Mouse (Mus musculus): ENCODE measurements around the gene Gpr107. TPM values are rescaled to one million over a fixed set of nuclear protein-coding genes. Genes with fewer than 3 reads are reported as not detected.

Gpr107 gene
- polyA plus RNA-seq, 1 experiment from 2014 or later = 48.3 TPM

- Histone ChIP-seq H3K4me2 (replicated peaks; ENCODE audit: low read depth) (no peak overlapping the region), H3K9me3 (ENCODE audit: control insufficient read depth) (no peaks in the 10 kb centered on the region), H3K4me1 (replicated peaks; ENCODE audit: control insufficient read depth, insufficient read depth, low read length) (no peaks in the 10 kb centered on the region), H3K9ac (ENCODE audit: low read depth, low read length) (no peak overlapping the region), H3K27ac (ENCODE audit: low read depth, low read length) (no peak overlapping the region), H3K27me3 (replicated peaks; ENCODE audit: control insufficient read depth, insufficient read depth, low read length) (no peaks in the 10 kb centered on the region), H3K36me3 (ENCODE audit: control insufficient read depth, insufficient read depth) (peaks cover 56% of the 10 kb centered on the region), H3K4me3 (ENCODE audit: low read depth, low read length) (no peak overlapping the region)
- no peak for ATAC-seq
- no peak for TF ChIP-seq CTCF (IDR thresholded peaks at IDR 0.05; ENCODE audit: low read depth)
- WGBS = 89% methylated on average over 4 of the region's 4 CpGs
Observed at GRCm38 (mm10) chr2:31198621-31199020, 46.5 kb downstream of the Gpr107 start.

- ATAC-seq = no peak
- Histone ChIP-seq H3K27ac (ENCODE audit: low read depth, low read length) (no peak overlapping the region), H3K9ac (ENCODE audit: low read depth, low read length) (no peak overlapping the region), H3K4me2 (replicated peaks; ENCODE audit: low read depth) (no peak overlapping the region), H3K4me3 (ENCODE audit: low read depth, low read length) (no peak overlapping the region), H3K9me3 (ENCODE audit: control insufficient read depth) (no peaks in the 10 kb centered on the region), H3K36me3 (ENCODE audit: control insufficient read depth, insufficient read depth) (peaks cover 56% of the 10 kb centered on the region), H3K4me1 (replicated peaks; ENCODE audit: control insufficient read depth, insufficient read depth, low read length) (no peaks in the 10 kb centered on the region), H3K27me3 (replicated peaks; ENCODE audit: control insufficient read depth, insufficient read depth, low read length) (no peaks in the 10 kb centered on the region)
- WGBS = 83% methylated on average over 2 of the region's 2 CpGs
- TF ChIP-seq CTCF (IDR thresholded peaks at IDR 0.05; ENCODE audit: low read depth) = no peak
Observed at GRCm38 (mm10) chr2:31200051-31200450, 47.9 kb downstream of the Gpr107 start.

GRCm38 (mm10) chr2:31201851-31202250 is 49.7 kb downstream of the Gpr107 start:
- ATAC-seq = peak; percentile 96
- peak overlapping the region; percentile 84; the same call in 1 of the 2 replicates for H3K27ac ChIP-seq (ENCODE audit: low read depth, low read length)
- TF ChIP-seq CTCF (IDR thresholded peaks at IDR 0.05; ENCODE audit: low read depth) = no peak

GRCm38 (mm10) chr2:31202357-31202756 is 50.2 kb downstream of the Gpr107 start:
- Histone ChIP-seq H3K27ac (ENCODE audit: low read depth, low read length) (peak overlapping the region; percentile 84), H3K27me3 (replicated peaks; ENCODE audit: control insufficient read depth, insufficient read depth, low read length) (no peaks in the 10 kb centered on the region), H3K4me1 (replicated peaks; ENCODE audit: control insufficient read depth, insufficient read depth, low read length) (no peaks in the 10 kb centered on the region), H3K4me2 (replicated peaks; ENCODE audit: low read depth) (no peak overlapping the region), H3K36me3 (ENCODE audit: control insufficient read depth, insufficient read depth) (peaks cover 51% of the 10 kb centered on the region), H3K4me3 (ENCODE audit: low read depth, low read length) (no peak overlapping the region), H3K9ac (ENCODE audit: low read depth, low read length) (no peak overlapping the region), H3K9me3 (ENCODE audit: control insufficient read depth) (no peaks in the 10 kb centered on the region)
- ATAC-seq = peak; percentile 29
- TF ChIP-seq CTCF (IDR thresholded peaks at IDR 0.05; ENCODE audit: low read depth) = no peak
- 30% methylated on average over 3 of the region's 3 CpGs for WGBS

More at GRCm38 (mm10) chr2:31201851-31202250, 49.7 kb downstream of the Gpr107 start:
- Histone ChIP-seq H3K27me3 (replicated peaks; ENCODE audit: control insufficient read depth, insufficient read depth, low read length) (no peaks in the 10 kb centered on the region), H3K4me1 (replicated peaks; ENCODE audit: control insufficient read depth, insufficient read depth, low read length) (no peaks in the 10 kb centered on the region), H3K9me3 (ENCODE audit: control insufficient read depth) (no peaks in the 10 kb centered on the region), H3K36me3 (ENCODE audit: control insufficient read depth, insufficient read depth) (peaks cover 50% of the 10 kb centered on the region), H3K4me2 (replicated peaks; ENCODE audit: low read depth) (no peak overlapping the region), H3K9ac (ENCODE audit: low read depth, low read length) (no peak overlapping the region), H3K4me3 (ENCODE audit: low read depth, low read length) (no peak overlapping the region)
- WGBS = 57% methylated on average over 7 of the region's 7 CpGs

GRCm38 (mm10) chr2:31202956-31203355 is 50.8 kb downstream of the Gpr107 start:
- 91% methylated on average over 4 of the region's 4 CpGs for WGBS
- Histone ChIP-seq H3K4me2 (replicated peaks; ENCODE audit: low read depth) (no peak overlapping the region), H3K4me1 (replicated peaks; ENCODE audit: control insufficient read depth, insufficient read depth, low read length) (no peaks in the 10 kb centered on the region), H3K27ac (ENCODE audit: low read depth, low read length) (peak overlapping the region; percentile 84), H3K36me3 (ENCODE audit: control insufficient read depth, insufficient read depth) (peaks cover 50% of the 10 kb centered on the region), H3K9ac (ENCODE audit: low read depth, low read length) (no peak overlapping the region), H3K27me3 (replicated peaks; ENCODE audit: control insufficient read depth, insufficient read depth, low read length) (no peaks in the 10 kb centered on the region), H3K9me3 (ENCODE audit: control insufficient read depth) (no peaks in the 10 kb centered on the region), H3K4me3 (ENCODE audit: low read depth, low read length) (no peak overlapping the region)
- no peak for ATAC-seq
- TF ChIP-seq CTCF (IDR thresholded peaks at IDR 0.05; ENCODE audit: low read depth) = no peak

- no peaks in the 10 kb centered on the region for H3K4me1 ChIP-seq (replicated peaks; ENCODE audit: control insufficient read depth, insufficient read depth, low read length)
- no peak overlapping the region for H3K4me2 ChIP-seq (replicated peaks; ENCODE audit: low read depth)
- H3K4me3 ChIP-seq (ENCODE audit: low read depth, low read length) = no peak overlapping the region
- no peak overlapping the region for H3K9ac ChIP-seq (ENCODE audit: low read depth, low read length)
- no peaks in the 10 kb centered on the region for H3K9me3 ChIP-seq (ENCODE audit: control insufficient read depth)
- H3K27ac ChIP-seq (ENCODE audit: low read depth, low read length) = no peak overlapping the region; the same call in 1 of the 2 replicates
- 90% methylated on average over 5 of the region's 5 CpGs for WGBS
- peaks cover 53% of the 10 kb centered on the region for H3K36me3 ChIP-seq (ENCODE audit: control insufficient read depth, insufficient read depth)
- TF ChIP-seq CTCF (IDR thresholded peaks at IDR 0.05; ENCODE audit: low read depth) = no peak
- ATAC-seq = no peak
- no peaks in the 10 kb centered on the region for H3K27me3 ChIP-seq (replicated peaks; ENCODE audit: control insufficient read depth, insufficient read depth, low read length)
Observed at GRCm38 (mm10) chr2:31204677-31205076, 52.6 kb downstream of the Gpr107 start.

- Histone ChIP-seq H3K9ac (ENCODE audit: low read depth, low read length) (no peak overlapping the region), H3K27me3 (replicated peaks; ENCODE audit: control insufficient read depth, insufficient read depth, low read length) (no peaks in the 10 kb centered on the region), H3K27ac (ENCODE audit: low read depth, low read length) (no peak overlapping the region), H3K9me3 (ENCODE audit: control insufficient read depth) (no peaks in the 10 kb centered on the region), H3K4me3 (ENCODE audit: low read depth, low read length) (no peak overlapping the region), H3K4me2 (replicated peaks; ENCODE audit: low read depth) (no peak overlapping the region), H3K4me1 (replicated peaks; ENCODE audit: control insufficient read depth, insufficient read depth, low read length) (no peaks in the 10 kb centered on the region), H3K36me3 (ENCODE audit: control insufficient read depth, insufficient read depth) (peaks cover 61% of the 10 kb centered on the region)
- WGBS = 74% methylated on average over 4 of the region's 4 CpGs
- no peak for TF ChIP-seq CTCF (IDR thresholded peaks at IDR 0.05; ENCODE audit: low read depth)
- ATAC-seq = no peak
Observed at GRCm38 (mm10) chr2:31206211-31206610, 54.1 kb downstream of the Gpr107 start.

Measured in intestine, postnatal 0 days (tissue).